In the genomic region with DNA sequence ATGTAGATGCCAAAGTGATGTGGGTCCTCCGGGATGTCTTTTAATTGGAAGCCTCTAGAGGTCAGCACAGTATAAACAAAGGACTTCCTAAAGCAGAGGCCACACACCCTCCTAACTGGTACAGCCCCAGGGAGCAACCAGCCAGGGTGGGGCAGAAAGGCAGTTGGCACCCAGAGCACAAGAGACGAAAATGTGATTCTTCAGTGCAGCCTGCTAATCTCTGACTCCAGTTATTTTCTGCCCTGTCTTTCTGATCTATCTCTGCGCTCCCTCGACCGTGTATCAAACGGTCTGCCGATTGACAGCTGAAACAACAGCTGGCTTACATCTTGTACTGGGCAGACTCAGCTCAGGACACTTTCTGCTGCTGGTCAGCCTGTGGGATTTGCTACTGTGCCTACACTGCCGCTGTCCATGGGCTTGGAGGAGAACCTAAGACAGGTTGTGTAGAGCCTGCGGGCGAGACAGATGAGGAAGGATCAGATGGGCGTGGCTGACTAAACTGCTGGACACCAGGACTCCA, we compare ENCODE assay signal across 8 mouse cellular contexts. TPM values are rescaled to one million over a fixed set of nuclear protein-coding genes. Genes with fewer than 3 reads are reported as not detected.
DNase-seq lines count a peak whose midpoint lies in the region; ATAC-seq lines count a peak whose summit lies in the region.

No protein-coding gene starts in this region.

- DNase-seq in frontal cortex, postnatal 14 days (ENCODE audit: low spot score in 2 of 2) = no peak
- peak; percentile 54 for DNase-seq in adrenal gland, postnatal 10 days
- peak; percentile 82 for DNase-seq in layer of hippocampus, adult 9-11 months
- peak; percentile 81 for DNase-seq in lung, postnatal 36 days
- DNase-seq in retina, postnatal 1 day = peak; percentile 82

- ATAC-seq in frontal cortex, adult (ENCODE audit: low TSS enrichment) = peak; percentile 87
- ATAC-seq in erythroblast, adult 5-6 weeks (replicated peaks; ENCODE audit: low FRiP score, poor library complexity, severe bottlenecking) = 0 out of 2 replicates have a peak, but pooled peaks have one; percentile 56
- peak; percentile 80 to 89 for ATAC-seq in hematopoietic stem cell, adult 5-6 weeks (replicated peaks in 1 of 2; ENCODE audit: insufficient read depth in 1 of 2, low FRiP score in 2 of 2, low TSS enrichment in 1 of 2, low read depth in 1 of 2, poor library complexity in 2 of 2, severe bottlenecking in 2 of 2)

RNA-seq across cellular contexts. Expression of a gene that starts 24.0 kb away (rescaled TPM):
- total RNA-seq in adrenal gland, postnatal 10 days (2021) = 10 to 100 TPM; 11.4 to 14.4 TPM
- total RNA-seq in erythroblast, adult 5-6 weeks (2015; ENCODE audit: low replicate concordance) = 4.6 and 9.4 TPM in 2 replicates
- total RNA-seq in erythroblast, adult 5-6 weeks (2017; ENCODE audit: low replicate concordance) = 13.1 and 14.2 TPM in 2 replicates
- 2.5 and 4.8 TPM in 2 replicates for total RNA-seq in hematopoietic stem cell, adult 5-6 weeks (2017)

Comparison
In these comparisons a context has a peak if more than half of its experiments do, and no peak if none do; other contexts are left out.
1. DNase-seq: peak in adrenal gland, postnatal 10 days (single experiment), layer of hippocampus, adult 9-11 months (single experiment), lung, postnatal 36 days (single experiment) and retina, postnatal 1 day (single experiment); none in frontal cortex, postnatal 14 days (0 of 2).
2. Peak in every context shown above with its lines, with median percentiles within 50 percentile points of each other: ATAC-seq.